In the genomic region with DNA sequence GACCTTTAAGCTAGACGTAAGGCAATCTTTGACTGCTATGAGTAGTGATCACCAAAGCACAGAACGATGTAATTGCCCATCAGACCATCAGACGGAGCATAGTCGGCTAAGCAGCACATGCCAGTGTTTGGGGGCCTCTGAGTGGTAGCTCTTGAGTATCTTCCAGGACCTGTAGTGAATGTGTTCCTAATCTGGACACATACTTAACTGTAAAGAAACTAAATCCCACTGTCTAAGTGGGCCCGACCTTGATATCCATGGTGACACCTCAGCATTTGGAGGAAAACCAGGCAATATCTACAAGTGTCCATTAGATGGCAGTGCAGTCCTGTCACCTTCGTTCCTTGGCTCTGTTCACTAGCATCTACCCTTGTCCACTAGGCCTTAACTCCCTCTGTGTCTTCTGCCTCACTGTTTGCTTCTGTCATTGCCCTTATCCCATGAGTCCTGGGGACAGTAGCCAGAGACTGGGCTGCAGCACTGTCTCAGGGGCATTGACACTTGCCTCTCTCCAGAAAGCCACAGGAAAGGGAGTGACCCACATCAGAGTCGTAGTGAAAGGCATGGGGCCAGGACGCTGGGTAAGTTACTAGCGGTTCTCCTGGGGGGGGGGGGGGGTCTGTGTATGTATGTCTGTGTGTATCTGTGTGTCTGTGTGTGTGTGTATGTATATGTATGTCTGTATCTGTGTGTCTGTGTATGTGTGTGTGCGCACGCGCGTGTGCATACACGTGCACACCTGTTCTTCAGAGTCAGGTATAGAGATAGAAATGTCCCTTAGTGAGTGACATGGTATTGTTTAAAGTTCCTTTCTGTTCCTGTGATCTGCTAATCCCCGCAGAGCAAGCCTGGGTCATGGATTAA, we compare ENCODE assay signal across 8 mouse cellular contexts. TPM values are rescaled to one million over a fixed set of nuclear protein-coding genes. Genes with fewer than 3 reads are reported as not detected.
DNase-seq lines count a peak whose midpoint lies in the region; ATAC-seq and TF ChIP-seq lines count a peak whose summit lies in the region.

No protein-coding gene starts in this region.

- DNase-seq in heart, adult 2 months, result peak; percentile 41 to 44
- no peak for DNase-seq in heart, postnatal 25 days (ENCODE audit: low spot score)
- peak; percentile 67 for DNase-seq in adrenal gland, postnatal 14 days
- peak; percentile 74 for DNase-seq in embryonic facial prominence, embryonic 14.5 days (ENCODE audit: low spot score)
- DNase-seq in layer of hippocampus, adult 9-11 months, result peak; percentile 36
- DNase-seq in lung, postnatal 10 days, result peak; percentile 62
- peak; percentile 93 for DNase-seq in retina, embryonic 14.5 days (ENCODE audit: low spot score)

- no peak overlapping the region for H3K9ac ChIP-seq in heart, adult 2 months (ENCODE audit: low read depth, low read length)
- no peak overlapping the region for H3K9ac ChIP-seq in embryonic facial prominence, embryonic 14.5 days (ENCODE audit: low read depth, low read length)
- H3K9ac ChIP-seq in hindbrain, embryonic 12.5 days, result no peak overlapping the region

- no peaks in the 10 kb centered on the region for H3K27me3 ChIP-seq in heart, adult 2 months (ENCODE audit: control insufficient read depth, insufficient read depth, low read length)
- H3K27me3 ChIP-seq in embryonic facial prominence, embryonic 14.5 days (replicated peaks; ENCODE audit: control insufficient read depth, insufficient read depth, low read length), result no peaks in the 10 kb centered on the region
- H3K27me3 ChIP-seq in hindbrain, embryonic 12.5 days, result no peaks in the 10 kb centered on the region

- TF ChIP-seq EP300 in heart, adult 2 months (IDR thresholded peaks at IDR 0.05; ENCODE audit: insufficient read depth, low read depth, low read length), result 0 out of 2 replicates have a peak, but pooled peaks have one; percentile 53

- H3K36me3 ChIP-seq in heart, adult 2 months (ENCODE audit: control insufficient read depth, insufficient read depth, low read length), result no peaks in the 10 kb centered on the region
- peaks cover 55% of the 10 kb centered on the region for H3K36me3 ChIP-seq in embryonic facial prominence, embryonic 14.5 days (ENCODE audit: control insufficient read depth, insufficient read depth, low read length)
- H3K36me3 ChIP-seq in hindbrain, embryonic 12.5 days, result peaks cover 37% of the 10 kb centered on the region

- intact Hi-C loops in heart, adult 2 months (cut with DNase I), result loop anchor here (1.0 to 5.0 kb wide), 3 partner anchors 56 to 291 kb away; a partner anchor contains a TSS
- intact Hi-C loops in heart, postnatal 25 days (cut with DNase I), result loop anchor here (1.0 to 10.0 kb wide), 2 partner anchors 99 to 293 kb away; no protein-coding TSS in a partner anchor

- peak; percentile 88 for TF ChIP-seq CTCF in heart, adult 2 months (IDR thresholded peaks at IDR 0.05)

- no peaks in the 10 kb centered on the region for H3K9me3 ChIP-seq in embryonic facial prominence, embryonic 14.5 days (ENCODE audit: control insufficient read depth, low read length)
- no peaks in the 10 kb centered on the region for H3K9me3 ChIP-seq in hindbrain, embryonic 12.5 days (replicated peaks)

- H3K4me3 ChIP-seq in heart, adult 2 months, result no peak overlapping the region
- H3K4me3 ChIP-seq in embryonic facial prominence, embryonic 14.5 days (ENCODE audit: low read depth, low read length), result no peak overlapping the region
- no peak overlapping the region for H3K4me3 ChIP-seq in hindbrain, embryonic 12.5 days

- TF ChIP-seq POLR2A in heart, adult 2 months (IDR thresholded peaks at IDR 0.05; ENCODE audit: insufficient read depth, low read depth, low read length), result no peak

- H3K4me1 ChIP-seq in heart, adult 2 months (ENCODE audit: control insufficient read depth, insufficient read depth, low read length), result peaks cover 7% of the 10 kb centered on the region
- no peaks in the 10 kb centered on the region for H3K4me1 ChIP-seq in embryonic facial prominence, embryonic 14.5 days (ENCODE audit: control insufficient read depth, insufficient read depth, low read length)
- H3K4me1 ChIP-seq in hindbrain, embryonic 12.5 days, result no peaks in the 10 kb centered on the region

- 68% methylated on average over 15 of the region's 15 CpGs for WGBS in heart, adult 2 months
- 86% methylated on average over 15 of the region's 15 CpGs for WGBS in embryonic facial prominence, embryonic 14.5 days
- 82% methylated on average over 15 of the region's 15 CpGs for WGBS in hindbrain, embryonic 12.5 days

- no peak overlapping the region for H3K27ac ChIP-seq in heart, adult 2 months
- H3K27ac ChIP-seq in embryonic facial prominence, embryonic 14.5 days (replicated peaks; ENCODE audit: low read depth, low read length), result no peak overlapping the region
- H3K27ac ChIP-seq in hindbrain, embryonic 12.5 days, result no peak overlapping the region

- no peaks in the 10 kb centered on the region for H3K79me2 ChIP-seq in heart, adult 2 months (replicated peaks; ENCODE audit: control insufficient read depth, insufficient read depth, low read length)

- peak; percentile 60; the same call in 1 of the 2 replicates for ATAC-seq in embryonic facial prominence, embryonic 14.5 days (ENCODE audit: low read depth)
- peak; percentile 69 for ATAC-seq in hindbrain, embryonic 12.5 days (ENCODE audit: low FRiP score)

- no peak overlapping the region for H3K4me2 ChIP-seq in embryonic facial prominence, embryonic 14.5 days (ENCODE audit: low read depth, low read length)
- H3K4me2 ChIP-seq in hindbrain, embryonic 12.5 days (replicated peaks), result no peak overlapping the region

RNA-seq across cellular contexts. Expression of a gene that starts 8.3 kb away (rescaled TPM):
- total RNA-seq in heart, adult 2 months (2021), result 10 to 100 TPM; 48.6 to 52.0 TPM
- 27.4 and 31.7 TPM in 2 replicates for polyA plus RNA-seq in heart, adult 2 months (2012; rRNA removed)
- 10 to 100 TPM; 53.9 to 54.8 TPM for total RNA-seq in heart, postnatal 25 days (2021)
- 40.3 and 47.7 TPM in 2 replicates for total RNA-seq in adrenal gland, postnatal 14 days (2021)
- polyA plus RNA-seq in embryonic facial prominence, embryonic 14.5 days (2014; fragmentation: Nextera tagmentation; extraction: Ambion mirVana), result 57.3 and 57.5 TPM in 2 replicates
- polyA plus RNA-seq in hindbrain, embryonic 12.5 days (2016; fragmentation: Nextera tagmentation; extraction: Ambion mirVana), result 57.3 and 59.3 TPM in 2 replicates

RNA-seq across cellular contexts. Expression of a gene that starts 8.7 kb away (rescaled TPM):
- total RNA-seq in heart, adult 2 months (2021), result 10 to 100 TPM; 40.5 to 40.6 TPM
- 38.0 and 50.0 TPM in 2 replicates for polyA plus RNA-seq in heart, adult 2 months (2012; rRNA removed)
- total RNA-seq in heart, postnatal 25 days (2021), result 10 to 100 TPM; 47.3 to 48.0 TPM
- total RNA-seq in adrenal gland, postnatal 14 days (2021), result 85.6 and 91.2 TPM in 2 replicates
- polyA plus RNA-seq in embryonic facial prominence, embryonic 14.5 days (2014; fragmentation: Nextera tagmentation; extraction: Ambion mirVana), result 59.2 and 66.2 TPM in 2 replicates
- polyA plus RNA-seq in hindbrain, embryonic 12.5 days (2016; fragmentation: Nextera tagmentation; extraction: Ambion mirVana), result 64.0 and 64.2 TPM in 2 replicates

RNA-seq across cellular contexts. Expression of a gene that starts 53.8 kb away (rescaled TPM):
- 1 to 10 TPM; 1.4 to 1.8 TPM for total RNA-seq in heart, adult 2 months (2021)
- 4.8 and 9.1 TPM in 2 replicates for polyA plus RNA-seq in heart, adult 2 months (2012; rRNA removed)
- total RNA-seq in heart, postnatal 25 days (2021), result 1 to 10 TPM; 1.6 to 1.9 TPM
- total RNA-seq in adrenal gland, postnatal 14 days (2021), result 33.0 and 38.2 TPM in 2 replicates
- 8.2 and 10.5 TPM in 2 replicates for polyA plus RNA-seq in embryonic facial prominence, embryonic 14.5 days (2014; fragmentation: Nextera tagmentation; extraction: Ambion mirVana)
- polyA plus RNA-seq in hindbrain, embryonic 12.5 days (2016; fragmentation: Nextera tagmentation; extraction: Ambion mirVana), result 9.3 and 9.9 TPM in 2 replicates

RNA-seq across cellular contexts. Expression of a gene that starts 55.5 kb away (rescaled TPM):
- total RNA-seq in heart, adult 2 months (2021), result 10 to 100 TPM; 13.2 to 13.8 TPM
- 14.6 and 18.3 TPM in 2 replicates for polyA plus RNA-seq in heart, adult 2 months (2012; rRNA removed)
- 10 to 100 TPM; 12.1 to 13.9 TPM for total RNA-seq in heart, postnatal 25 days (2021)
- total RNA-seq in adrenal gland, postnatal 14 days (2021), result 11.4 and 14.5 TPM in 2 replicates
- 15.6 and 17.7 TPM in 2 replicates for polyA plus RNA-seq in embryonic facial prominence, embryonic 14.5 days (2014; fragmentation: Nextera tagmentation; extraction: Ambion mirVana)
- 19.8 and 21.6 TPM in 2 replicates for polyA plus RNA-seq in hindbrain, embryonic 12.5 days (2016; fragmentation: Nextera tagmentation; extraction: Ambion mirVana)

Comparison
In these comparisons a context has a peak if more than half of its experiments do, and no peak if none do; other contexts are left out.
1. RNA of a gene that starts 53.8 kb away (total RNA-seq): 33.0 to 38.2 TPM in adrenal gland, postnatal 14 days; 1.6 to 1.9 TPM in heart, postnatal 25 days and 1.4 to 1.8 TPM in heart, adult 2 months; every median in the first group is over 10 times any median in the second.